Mouse (Mus musculus): Measurements from ENCODE around the gene Snx1.

GRCm38 (mm10) chr9:66102668-66103067 is 23.7 kb downstream of the Snx1 start:
- TF ChIP-seq POLR2A (IDR thresholded peaks at IDR 0.05; ENCODE audit: low read depth, low read length) (no peak), CTCF (IDR thresholded peaks at IDR 0.05; ENCODE audit: extremely low read depth, insufficient read depth, insufficient read length, insufficient replicate concordance) (no peak)
